Mouse (Mus musculus) left cerebral cortex, postnatal 4 days (tissue): ENCODE results near the gene Krtap8-1. TPM values are rescaled to one million over a fixed set of nuclear protein-coding genes. Genes with fewer than 3 reads are reported as not detected.

Source experiments
- DNase-seq: peaks from one replicate; pipeline ENCODE4 v3.0.0-alpha.2; 2022
- intact Hi-C: fragments of 180-260 bp; cut with DNase I; formaldehyde crosslinking; loops from one replicate; pipeline ENCODE4 v1.15.1; 2025
- total RNA-seq, 2 experiments: library from RNA; stranded (reverse); gene quantifications; 2 replicates each; pipeline ENCODE4 v1.2.3; 2021

Krtap8-1 gene
- total RNA-seq: not detected

DNA sequence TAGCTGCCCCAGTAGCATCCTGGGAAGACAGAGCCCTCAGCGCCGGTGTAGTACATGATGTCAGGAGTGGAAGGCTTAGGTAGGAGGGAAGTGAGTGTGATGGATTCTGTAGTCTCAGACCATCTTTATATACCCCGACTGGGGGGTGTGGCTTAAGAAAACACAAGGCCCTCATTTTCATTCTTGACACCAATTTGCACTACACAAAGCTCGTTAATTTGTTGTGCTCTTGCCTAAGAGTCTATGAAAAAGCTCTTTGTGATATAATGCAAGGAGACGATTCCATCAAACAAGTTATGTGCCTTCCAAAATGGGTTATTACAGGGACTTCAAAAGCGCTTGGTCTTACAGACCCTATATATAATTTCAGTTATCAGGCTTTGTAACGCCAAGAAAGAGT lies at the start of gene Krtap8-1:
Gene Krtap8-1 (minus strand): TSS at position 101 of the 400 bp plus-strand sequence.
- intact Hi-C loops: no loop called here
- no peak for DNase-seq

DNA sequence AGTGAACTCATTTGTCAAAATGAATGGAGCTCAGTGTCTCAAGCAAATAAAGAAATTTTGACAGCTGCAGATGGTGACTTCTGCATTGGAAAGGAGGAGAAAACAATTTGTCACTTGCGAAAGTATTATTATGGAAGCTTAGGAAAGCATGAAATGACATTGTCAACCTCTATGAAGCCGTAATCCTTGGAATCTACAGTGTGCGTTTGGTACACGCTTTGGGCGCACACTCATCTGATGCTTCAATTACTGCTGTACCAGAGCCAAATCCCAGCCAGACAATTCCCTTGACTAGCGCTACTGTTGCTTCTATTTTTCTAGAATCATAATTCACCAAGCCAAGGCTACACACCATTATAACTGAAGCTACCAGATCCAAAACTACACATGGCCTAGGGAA lies 49.6 kb upstream of the Krtap8-1 start:
- intact Hi-C loops: no loop called here
- no peak for DNase-seq

DNA sequence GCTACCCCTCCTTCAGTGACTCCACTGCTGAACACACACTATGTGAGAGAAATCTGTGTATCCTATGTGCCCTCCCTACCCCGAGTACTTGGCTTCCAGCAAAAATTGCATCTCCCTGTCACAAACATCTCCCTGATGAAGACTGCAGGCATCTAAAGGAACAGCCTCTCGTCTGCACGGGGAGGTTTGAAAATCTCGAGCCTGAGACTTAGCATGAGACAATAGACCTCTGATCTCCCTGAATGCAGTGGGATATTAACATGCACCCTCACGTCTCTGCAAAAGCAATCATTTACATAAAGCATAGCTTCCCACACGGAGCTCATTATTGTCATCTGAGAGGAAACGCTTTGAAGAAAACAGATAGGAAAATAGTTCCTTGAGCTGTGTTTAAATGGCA lies 42.8 kb upstream of the Krtap8-1 start:
- no peak for DNase-seq
- intact Hi-C loops: no loop called here

DNA sequence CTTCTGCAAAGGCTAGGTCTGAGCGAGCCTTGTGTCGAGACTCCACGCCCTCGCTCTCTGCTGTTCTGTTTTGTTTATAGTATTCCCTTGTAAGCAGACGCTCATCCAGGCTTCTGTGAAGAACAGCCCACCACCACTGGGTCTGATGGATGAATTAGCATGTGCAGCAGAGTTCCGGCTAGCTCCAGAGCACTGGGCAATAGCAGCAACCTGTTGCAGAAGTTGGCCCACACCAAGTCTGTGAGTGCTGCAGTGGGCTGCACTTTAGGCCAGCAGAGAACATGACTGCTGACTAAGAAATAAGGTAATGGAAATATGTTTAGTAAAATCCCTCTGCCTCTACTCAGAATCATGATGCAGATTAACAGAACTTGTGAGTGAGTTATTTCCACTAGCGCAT lies 42.1 kb upstream of the Krtap8-1 start:
- no peak for DNase-seq
- intact Hi-C loops: loop anchor here (10.0 kb wide), 1 partner anchor 225 kb away; no protein-coding TSS in a partner anchor

DNA sequence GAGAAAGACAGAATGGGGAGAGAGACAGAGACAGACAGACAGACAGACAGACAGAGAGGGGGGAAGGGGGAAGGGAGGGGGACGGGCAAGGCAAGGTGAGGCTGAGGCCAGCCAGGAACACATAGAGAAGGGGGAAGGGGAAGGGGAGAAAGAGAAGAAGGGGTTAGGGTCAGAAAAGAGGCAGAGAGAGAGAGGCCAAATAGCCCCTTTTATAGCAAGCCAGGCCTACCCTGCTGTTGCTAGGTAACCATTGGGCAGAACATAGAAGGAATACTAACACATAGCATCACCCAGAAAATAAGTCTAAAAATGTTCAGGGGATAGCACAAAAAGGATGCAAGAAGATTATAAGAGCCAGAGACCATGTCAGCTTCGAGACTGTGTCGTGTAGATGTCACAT lies 40.6 kb upstream of the Krtap8-1 start:
- intact Hi-C loops: loop anchor here (10.0 kb wide), 1 partner anchor 226 kb away; no protein-coding TSS in a partner anchor

DNA sequence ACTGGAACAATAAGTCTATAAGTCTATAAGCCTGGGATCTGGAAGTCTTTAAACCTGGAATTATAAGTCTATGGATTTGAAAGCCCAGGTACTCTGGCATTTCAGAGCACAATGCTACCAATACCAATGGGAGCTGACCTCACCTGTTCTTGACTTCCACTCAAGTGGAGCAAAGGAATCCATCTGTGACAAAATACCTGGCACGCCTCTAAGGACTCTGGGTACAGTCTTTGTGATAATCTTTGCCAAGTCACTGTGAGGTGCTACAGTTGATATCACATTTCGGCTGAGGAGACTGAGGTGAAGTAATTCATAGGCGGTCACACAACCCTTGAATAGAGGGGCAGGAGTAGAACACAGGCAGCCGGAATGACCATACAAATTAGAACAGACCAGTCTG lies 33.2 kb upstream of the Krtap8-1 start:
- no peak for DNase-seq
- intact Hi-C loops: loop anchor here (10.0 kb wide), 1 partner anchor 234 kb away; no protein-coding TSS in a partner anchor

More for the DNA sequence above, 40.6 kb upstream of the Krtap8-1 start:
- no peak for DNase-seq

DNA sequence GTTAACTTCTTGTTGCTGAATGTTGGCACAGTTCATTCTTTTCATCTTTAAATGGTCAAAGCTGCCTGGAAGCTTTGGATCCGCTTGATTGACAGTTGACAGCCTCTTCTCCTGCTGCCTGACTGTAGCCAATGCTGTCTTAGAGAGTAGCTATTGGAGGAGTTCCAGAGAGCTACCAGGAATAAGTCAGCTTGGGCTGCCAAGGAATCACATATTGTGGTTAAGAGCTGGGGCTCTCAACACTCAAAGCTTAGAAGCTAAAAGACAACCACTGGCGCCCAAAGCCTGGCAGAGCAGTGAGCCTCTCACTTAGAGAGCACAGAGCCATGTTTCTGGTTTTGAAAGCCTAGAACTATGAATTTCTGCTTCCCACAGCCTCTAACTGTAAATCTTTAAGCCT lies 32.8 kb upstream of the Krtap8-1 start:
- DNase-seq: no peak
- intact Hi-C loops: loop anchor here (10.0 kb wide), 1 partner anchor 234 kb away; no protein-coding TSS in a partner anchor

DNA sequence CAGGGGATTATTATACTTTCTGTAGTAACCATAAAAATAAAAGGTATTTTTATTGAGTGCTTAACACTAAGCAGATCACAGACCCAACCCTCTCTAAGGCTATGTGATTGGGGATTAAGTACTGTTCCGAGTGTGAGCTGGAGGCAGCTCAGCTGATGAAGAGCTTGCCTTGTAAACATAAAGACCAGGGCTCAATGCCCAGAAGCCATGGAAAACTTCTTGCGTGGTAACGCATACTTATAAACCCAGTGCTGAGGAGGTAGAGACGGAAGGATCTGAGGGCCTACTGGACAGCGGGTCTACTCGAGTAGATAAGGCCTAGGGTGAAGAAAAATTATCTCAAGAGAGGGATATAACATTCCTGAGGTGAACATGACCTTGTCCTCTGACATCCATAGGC lies 32.3 kb upstream of the Krtap8-1 start:
- intact Hi-C loops: loop anchor here (10.0 kb wide), 1 partner anchor 235 kb away; no protein-coding TSS in a partner anchor
- DNase-seq: no peak

DNA sequence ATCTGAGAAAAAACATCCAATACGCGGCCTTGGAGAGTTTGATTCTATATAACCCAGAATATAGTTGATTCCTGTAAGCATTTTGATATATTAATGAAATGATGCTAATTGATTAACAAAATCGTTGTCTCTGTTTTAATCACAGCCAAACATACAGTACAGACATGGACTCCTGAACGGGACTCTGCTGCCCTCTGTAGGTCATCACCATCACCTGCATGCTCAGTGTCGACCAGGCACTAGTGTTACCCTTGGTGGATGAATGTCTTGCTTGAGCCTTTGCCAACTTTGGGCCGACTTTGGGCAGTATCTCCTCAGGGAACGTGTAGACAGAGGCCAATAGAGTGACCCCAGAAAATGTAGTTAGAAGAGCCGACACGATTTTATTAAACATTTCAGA lies 29.9 kb upstream of the Krtap8-1 start:
- DNase-seq: peak; percentile 36
- intact Hi-C loops: no loop called here

DNA sequence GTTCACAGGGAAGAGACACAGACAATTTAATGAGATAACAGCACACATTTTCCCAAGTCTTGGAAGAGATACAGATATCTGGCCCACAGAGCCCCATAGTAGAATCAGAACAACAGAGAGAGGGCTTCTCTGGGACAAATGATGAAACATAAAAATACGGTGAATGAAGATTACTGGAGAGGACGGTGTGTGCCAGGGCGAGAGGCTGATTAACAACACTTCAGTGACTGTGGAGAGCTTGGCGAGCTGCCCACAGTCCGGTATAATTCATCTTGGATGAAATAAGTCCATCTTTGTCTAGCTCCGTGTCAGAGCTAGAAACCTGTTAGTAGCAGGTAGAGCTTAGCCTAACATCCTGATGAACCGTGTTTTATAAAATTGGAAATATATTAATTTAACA lies 25.7 kb upstream of the Krtap8-1 start:
- intact Hi-C loops: no loop called here
- DNase-seq: peak; percentile 58

DNA sequence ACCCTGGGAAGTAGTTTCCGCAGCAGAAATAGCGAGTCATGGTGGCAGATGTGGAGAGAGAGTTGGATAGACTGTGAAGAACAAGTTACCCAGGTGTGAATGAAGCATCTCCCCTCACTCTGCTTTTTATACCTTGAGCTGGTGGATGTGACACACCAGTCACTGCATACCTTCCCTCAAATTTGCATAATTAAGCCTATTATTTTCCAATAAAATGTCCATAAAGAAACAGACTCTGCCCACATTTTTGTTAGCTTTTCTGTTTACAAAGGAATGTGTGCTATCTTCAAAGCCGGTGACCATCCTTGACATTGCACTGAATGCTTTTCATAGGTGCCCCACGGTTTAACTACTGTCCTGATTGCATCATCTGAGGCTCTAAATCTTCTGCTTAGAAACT lies 20.5 kb upstream of the Krtap8-1 start, which contains the start of gene Krtap7-1:
Gene Krtap7-1 (minus strand): TSS at position 101 of the 400 bp plus-strand sequence.
- no peak for DNase-seq
- intact Hi-C loops: no loop called here

DNA sequence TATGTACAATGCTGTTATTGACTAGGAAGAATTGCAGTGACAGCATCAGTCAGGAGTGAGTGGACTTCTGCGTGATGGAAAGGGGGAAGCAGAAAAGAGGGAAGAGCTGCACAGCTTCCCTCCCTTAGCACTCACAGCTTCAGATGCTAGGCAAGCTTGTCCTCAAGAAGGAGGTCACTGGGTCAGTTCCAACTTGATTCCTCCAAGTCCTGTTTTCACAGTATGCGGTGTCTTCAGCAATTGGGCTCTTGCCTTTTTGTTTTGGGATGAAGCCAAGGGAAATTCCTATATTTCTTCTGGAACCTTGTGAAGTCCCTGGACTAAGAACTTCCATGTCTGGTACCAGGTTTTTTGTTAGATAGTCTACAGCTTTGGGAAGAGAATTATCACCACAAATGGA lies 15.8 kb upstream of the Krtap8-1 start:
- DNase-seq: no peak
- intact Hi-C loops: no loop called here

DNA sequence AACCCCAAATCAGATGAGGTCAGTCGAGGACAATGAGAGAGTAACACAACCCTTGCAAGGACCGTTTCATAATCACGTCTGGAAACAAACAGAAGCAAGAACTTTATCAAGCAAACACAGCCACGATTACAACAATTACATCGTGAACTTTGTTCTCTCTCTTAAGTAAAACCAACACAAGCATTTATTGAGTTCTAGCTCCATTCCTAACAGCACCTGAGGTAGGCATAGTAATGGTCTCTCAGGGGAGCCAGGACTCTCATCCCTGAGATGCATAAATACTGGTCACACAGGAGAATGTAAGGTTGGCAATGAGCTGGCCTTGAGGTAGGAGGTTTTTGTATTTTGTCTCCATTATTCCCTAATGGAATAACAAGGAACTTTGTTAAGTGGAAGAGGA lies 14.1 kb upstream of the Krtap8-1 start:
- intact Hi-C loops: no loop called here
- no peak for DNase-seq

DNA sequence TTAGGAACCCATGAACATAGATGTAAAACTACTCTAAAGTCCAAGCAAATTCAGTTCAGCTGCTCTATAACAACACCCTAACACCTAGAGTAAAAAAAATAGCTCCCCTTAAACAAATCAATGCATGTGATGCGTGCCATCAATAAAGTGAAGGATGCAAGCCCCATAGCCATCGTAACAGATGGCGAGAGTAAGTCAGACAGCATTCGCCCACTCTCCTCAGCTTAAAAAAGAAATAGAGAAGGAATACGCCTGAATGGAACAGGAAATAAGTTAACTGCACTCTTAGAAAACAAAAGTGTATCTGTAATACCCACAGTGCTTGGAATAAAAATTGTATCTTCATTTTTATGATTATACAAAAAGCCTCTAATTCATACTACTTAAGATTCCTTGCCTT lies 9.2 kb upstream of the Krtap8-1 start:
- DNase-seq: no peak

DNA sequence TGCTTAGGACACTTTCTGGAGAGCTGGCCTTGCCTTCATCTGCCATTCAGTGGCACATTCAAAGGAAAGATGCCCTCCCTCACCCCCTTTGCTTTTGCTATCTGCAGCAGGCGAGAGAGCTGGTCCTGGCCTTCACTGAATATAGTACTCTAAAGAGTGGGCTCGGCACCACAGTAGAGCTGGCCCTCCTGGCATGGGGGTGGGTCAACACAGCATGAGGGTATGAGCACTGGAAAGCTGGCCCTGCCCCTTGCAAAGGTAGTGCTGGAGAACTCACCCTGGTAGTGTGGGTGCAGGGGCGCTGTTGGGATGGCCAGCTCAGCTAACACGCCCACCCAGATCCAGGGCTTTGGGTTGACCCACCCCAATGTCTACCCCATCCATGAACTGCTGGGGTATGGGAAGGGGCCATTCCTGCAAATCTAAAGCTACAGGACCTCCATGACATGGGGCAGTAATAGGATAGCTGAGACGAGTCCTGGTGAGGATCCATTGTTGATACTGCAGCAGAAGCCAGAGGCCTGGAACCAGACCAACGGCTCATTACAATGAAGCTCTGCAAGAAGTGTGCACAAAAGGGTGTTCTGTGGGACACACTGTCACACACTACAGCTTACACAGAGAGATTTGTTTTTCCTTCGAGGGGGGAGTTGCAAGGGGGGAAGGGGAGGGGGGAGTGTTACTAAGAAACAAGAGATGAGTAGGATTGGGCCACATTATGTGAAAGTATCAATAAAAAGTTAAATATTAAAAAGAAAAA lies 7.8 kb upstream of the Krtap8-1 start:
- no peak for DNase-seq
- intact Hi-C loops: no loop called here

More for the DNA sequence above, 9.2 kb upstream of the Krtap8-1 start:
- intact Hi-C loops: no loop called here

DNA sequence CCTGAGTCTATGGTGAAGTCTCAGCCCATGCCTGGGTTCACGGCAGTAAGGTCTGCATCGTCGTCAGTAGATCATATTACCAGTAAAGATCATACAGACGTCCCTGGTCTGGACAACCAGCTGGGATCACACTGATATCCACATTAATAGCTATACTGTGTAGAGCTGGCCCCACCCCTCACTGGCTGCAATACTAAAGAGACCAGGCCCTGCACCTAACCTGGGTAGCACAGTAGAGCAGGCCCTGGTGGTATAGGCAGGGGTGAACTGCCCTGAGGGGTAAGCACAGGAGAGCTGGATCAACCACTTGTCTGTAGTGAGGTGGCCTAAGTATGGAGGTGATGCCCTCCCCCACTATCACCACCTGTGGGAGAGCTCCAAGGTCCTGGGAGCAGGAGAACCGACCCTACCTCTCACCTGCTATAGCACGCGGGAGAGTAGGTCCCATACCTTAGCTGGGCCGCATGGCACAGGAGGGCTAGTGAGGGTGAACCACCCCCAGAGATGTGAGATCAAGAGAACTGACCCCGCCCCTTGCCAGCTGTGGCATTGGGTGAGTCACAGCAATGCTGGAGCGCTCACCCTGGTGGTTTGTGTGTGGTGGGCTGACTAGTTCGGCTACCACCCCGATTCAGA lies 10.0 kb downstream of the Krtap8-1 start:
- intact Hi-C loops: no loop called here
- no peak for DNase-seq

DNA sequence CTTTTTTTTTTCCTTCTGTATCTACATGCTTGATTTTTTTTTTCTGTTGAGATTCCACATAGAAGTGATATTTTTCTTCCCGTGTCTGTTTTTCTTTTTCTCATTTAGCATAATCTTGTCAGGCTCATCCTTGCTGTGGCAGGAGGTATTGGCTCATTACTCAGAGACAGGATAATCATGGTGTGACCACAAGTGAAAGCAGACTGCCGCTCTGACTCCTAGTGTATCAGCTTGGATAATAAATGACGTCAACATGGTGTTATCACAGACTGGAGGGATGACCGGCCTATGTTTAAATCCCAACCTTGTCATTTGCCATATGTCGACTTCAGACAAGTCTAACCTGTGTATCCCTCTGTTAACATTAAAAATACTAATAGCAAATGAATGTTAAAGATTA lies 26.6 kb downstream of the Krtap8-1 start:
- intact Hi-C loops: no loop called here
- no peak for DNase-seq

Other genes starting within 250 kb of the Krtap8-1 start
- not detected for gene Krtap21-1, start 84.1 kb downstream of the Krtap8-1 start, total RNA-seq
- not detected for gene Krtap6-2, start 67.8 kb downstream of the Krtap8-1 start, total RNA-seq
- gene Krtap7-1, start 20.4 kb upstream of the Krtap8-1 start, total RNA-seq: not detected
- gene Krtap11-1, start 83.2 kb upstream of the Krtap8-1 start, total RNA-seq: not detected